Mouse (Mus musculus) left cerebral cortex, adult 2 months (tissue): ENCODE data around the gene Stx8. TPM values are rescaled to one million over a fixed set of nuclear protein-coding genes. Genes with fewer than 3 reads are reported as not detected.

ENCODE experiments used
- DNase-seq, 2 experiments: peaks; one replicate each; pipeline ENCODE4 v3.0.0; 2021 to 2022; ENCODE audit warnings: low spot score in 2 of 2, mixed read lengths in 1 of 2; ENCODE audit errors: extremely low spot score in 1 of 2
- H3K27ac ChIP-seq: fragments of 200-600 bp; 2 replicates; pipeline ENCODE4 v1.8.1; 2022
- H3K4me3 ChIP-seq: fragments of 200-600 bp; 2 replicates; pipeline ENCODE4 v1.8.1; 2022
- CTCF ChIP-seq: fragments of 200-600 bp; IDR thresholded peaks from 2 replicates; pipeline ENCODE4 v1.8.1; 2022; ENCODE audit warnings: antibody characterized with exemption, mild to moderate bottlenecking, moderate library complexity
- intact Hi-C: fragments of 180-260 bp; cut with DNase I; formaldehyde crosslinking; loops from one replicate; pipeline ENCODE4 v1.15.1; 2025
- total RNA-seq, 2 experiments: library from RNA; stranded (reverse); gene quantifications; 2 replicates each; pipeline ENCODE4 v1.2.3; 2021

Stx8 gene
- total RNA-seq, 2 experiments from 2014 or later, result 36.4 to 42.7 TPM

- DNase-seq, result no peak
- no peak for TF ChIP-seq CTCF
- H3K4me3 ChIP-seq, result no peak overlapping the region
- H3K27ac ChIP-seq, result no peak overlapping the region
- intact Hi-C loops, result loop anchor here (2.0 kb wide), 1 partner anchor 195 kb away; no protein-coding TSS in a partner anchor
Measured at GRCm38 (mm10) chr11:68213896-68214295, 247.9 kb downstream of the Stx8 start.

DNA sequence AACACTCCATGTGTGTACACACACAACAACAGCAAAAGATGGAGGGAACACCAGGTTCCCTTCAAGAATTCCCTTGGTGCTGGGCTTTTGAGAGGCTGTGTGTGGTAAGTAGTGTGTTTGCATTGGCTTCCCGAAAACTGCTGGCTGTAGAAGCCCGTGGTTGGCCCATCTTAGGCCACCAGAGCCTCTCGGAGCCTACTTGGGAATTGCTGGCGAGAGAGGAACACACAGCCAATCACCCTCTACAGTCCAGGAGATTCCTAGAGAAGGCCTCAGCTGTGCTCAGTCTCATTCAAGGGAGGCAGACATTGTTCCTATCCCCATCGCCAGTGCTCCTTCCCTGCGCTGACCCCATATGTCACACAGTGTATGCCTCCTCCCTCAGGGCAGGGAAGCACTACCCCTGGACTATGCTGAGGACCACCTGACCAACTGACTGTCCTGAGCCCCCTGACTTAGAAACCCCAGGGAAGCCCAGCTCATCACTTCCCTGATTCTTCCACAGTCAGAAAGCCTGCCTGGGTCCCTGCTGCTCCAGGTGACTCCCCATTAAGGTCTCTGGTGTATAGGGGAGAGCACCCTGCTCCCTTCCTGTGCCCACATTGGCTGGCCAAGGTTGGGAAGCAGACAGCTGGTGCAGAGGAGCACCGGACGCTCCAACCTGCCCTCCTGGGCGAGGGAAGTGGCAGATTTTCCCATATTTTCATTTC, 248.7 kb downstream of the Stx8 start:
- DNase-seq, result no peak
- no peak overlapping the region for H3K4me3 ChIP-seq
- no peak for TF ChIP-seq CTCF
- no peak overlapping the region for H3K27ac ChIP-seq
- intact Hi-C loops, result no loop called here

DNA sequence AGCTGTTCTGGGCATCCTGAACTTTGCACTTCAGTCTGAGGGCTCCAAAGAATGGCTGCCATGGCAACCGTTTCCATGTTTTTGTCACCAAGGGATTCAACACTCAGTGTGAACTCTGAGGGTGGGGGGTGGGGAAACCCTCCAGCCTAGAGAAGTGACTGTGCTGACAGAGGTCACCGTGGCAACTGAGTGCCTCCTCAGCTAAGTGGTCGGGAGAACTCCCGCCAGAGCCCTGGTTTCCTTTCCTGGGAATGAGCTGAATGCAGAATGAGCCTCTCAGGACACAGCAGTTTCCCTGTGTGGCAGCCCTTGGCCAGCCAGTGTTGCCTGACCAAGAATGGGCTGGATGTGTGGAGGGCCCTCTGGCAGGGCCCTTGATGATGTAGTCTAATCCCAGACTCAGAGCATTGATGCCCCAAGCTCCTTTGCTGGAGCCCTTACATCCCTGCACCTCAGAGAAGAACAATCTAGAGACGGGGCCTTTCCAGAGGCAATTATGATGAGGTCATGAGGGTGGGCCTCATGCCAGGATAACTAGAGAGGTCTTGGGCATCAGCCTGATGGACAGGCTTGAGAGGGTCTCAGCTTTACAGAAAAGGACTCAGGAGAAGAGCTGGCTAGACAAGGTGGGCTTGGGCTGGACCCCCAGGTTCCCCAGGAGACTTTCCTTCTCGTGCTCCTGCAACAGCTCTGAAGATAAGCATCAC, 249.4 kb downstream of the Stx8 start:
- Histone ChIP-seq H3K4me3 (no peak overlapping the region), H3K27ac (no peak overlapping the region)
- DNase-seq, result no peak
- no peak for TF ChIP-seq CTCF
- intact Hi-C loops, result no loop called here

DNA sequence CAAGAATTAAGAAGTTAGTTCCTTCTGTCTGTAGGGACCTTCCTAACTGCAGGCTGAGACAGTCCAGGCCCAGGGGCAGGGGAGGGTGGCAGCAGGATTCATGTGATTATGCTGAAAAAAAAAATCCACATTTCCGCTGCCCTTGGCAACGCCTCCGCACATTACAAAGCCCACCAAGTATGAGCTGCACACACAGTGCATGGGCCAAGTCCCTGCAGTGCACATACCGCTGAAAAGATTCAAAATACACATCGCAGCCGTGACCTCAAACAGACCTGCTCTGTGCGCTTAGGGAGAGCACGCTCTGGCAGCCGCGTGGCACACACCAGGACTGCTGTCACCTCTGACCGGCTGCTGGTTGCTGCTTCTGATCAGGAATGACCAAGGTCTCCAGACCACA, 250.0 kb downstream of the Stx8 start:
- Histone ChIP-seq H3K27ac (no peak overlapping the region), H3K4me3 (no peak overlapping the region)
- no peak for TF ChIP-seq CTCF
- intact Hi-C loops, result no loop called here
- DNase-seq, result no peak

- H3K4me3 ChIP-seq, result no peak overlapping the region
- intact Hi-C loops, result no loop called here
- no peak for TF ChIP-seq CTCF
- H3K27ac ChIP-seq, result no peak overlapping the region
- no peak for DNase-seq
Measured at GRCm38 (mm10) chr11:68220733-68221132, 254.7 kb downstream of the Stx8 start.

DNA sequence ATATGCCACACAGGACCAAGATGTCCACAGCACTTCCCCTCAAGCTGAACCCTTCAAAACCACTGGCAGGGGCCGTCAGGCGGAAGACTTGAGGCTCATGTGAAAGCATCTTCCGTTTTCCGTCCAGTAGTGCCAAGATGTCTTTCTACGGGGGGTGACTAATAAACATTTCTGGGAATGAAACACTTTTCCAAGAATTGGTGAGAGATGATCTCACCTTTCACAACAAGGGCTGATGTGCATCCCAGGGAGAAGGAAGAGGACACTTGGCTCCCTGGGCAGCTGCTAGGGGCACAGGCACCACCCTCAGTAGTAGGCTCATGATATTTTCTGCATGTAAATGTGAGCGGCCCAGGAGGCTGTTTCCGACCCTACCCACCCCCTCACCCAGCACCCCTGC, 256.2 kb downstream of the Stx8 start:
- H3K4me3 ChIP-seq, result no peak overlapping the region
- no peak for DNase-seq
- intact Hi-C loops, result no loop called here
- no peak overlapping the region for H3K27ac ChIP-seq
- TF ChIP-seq CTCF, result no peak

DNA sequence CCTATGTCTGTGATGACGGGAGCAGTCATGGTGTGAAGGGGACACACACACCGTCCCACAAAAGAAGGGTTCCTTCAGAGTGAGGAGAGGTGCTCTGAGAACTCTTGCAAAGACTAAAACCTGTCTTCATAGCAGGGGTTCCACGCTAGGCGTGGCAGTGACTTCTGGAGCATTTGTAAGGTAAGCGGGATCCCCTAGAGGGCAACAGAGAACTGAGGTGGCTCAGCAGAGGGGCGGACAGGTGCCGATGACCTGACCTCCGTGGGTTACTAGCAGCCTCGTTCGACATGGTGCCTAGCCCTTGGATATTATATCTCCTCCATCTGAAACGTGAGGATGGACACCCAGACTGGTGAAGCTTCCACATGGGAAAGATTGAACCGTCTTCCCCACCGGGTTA, 257.1 kb downstream of the Stx8 start:
- H3K4me3 ChIP-seq, result no peak overlapping the region
- H3K27ac ChIP-seq, result no peak overlapping the region
- TF ChIP-seq CTCF, result no peak
- intact Hi-C loops, result no loop called here
- no peak for DNase-seq

GRCm38 (mm10) chr11:68226654-68227057, 260.7 kb downstream of the Stx8 start:
- intact Hi-C loops, result no loop called here
- Histone ChIP-seq H3K4me3 (no peak overlapping the region), H3K27ac (no peak overlapping the region)
- no peak for DNase-seq
- TF ChIP-seq CTCF, result no peak

DNA sequence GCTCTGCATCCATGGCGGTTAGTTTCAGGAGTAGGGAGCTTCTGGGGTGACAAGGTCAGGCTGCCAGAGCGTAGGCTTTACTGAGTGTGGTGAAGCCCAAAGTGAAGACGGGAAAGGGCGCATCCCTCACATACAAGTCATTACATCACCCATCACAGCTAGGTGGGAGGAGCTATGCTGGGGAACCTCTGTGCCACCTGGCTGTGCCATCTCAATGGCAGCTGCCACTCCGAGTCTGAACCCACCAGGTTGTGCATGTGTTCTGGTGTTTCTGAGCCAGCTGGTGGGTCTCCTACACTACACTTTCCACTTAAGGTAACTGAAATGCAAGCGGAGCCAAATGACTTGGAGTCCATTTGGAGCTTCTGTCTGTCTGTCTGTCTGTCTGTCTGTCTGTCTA, 261.8 kb downstream of the Stx8 start:
- DNase-seq, result no peak
- no peak for TF ChIP-seq CTCF
- no peak overlapping the region for H3K4me3 ChIP-seq
- no peak overlapping the region for H3K27ac ChIP-seq
- intact Hi-C loops, result no loop called here

GRCm38 (mm10) chr11:68228941-68229665, 263.1 kb downstream of the Stx8 start:
- Histone ChIP-seq H3K4me3 (no peak overlapping the region), H3K27ac (no peak overlapping the region)
- TF ChIP-seq CTCF, result no peak
- DNase-seq, result no peak
- intact Hi-C loops, result no loop called here

- TF ChIP-seq CTCF, result no peak
- Histone ChIP-seq H3K4me3 (no peak overlapping the region), H3K27ac (no peak overlapping the region)
- intact Hi-C loops, result no loop called here
- DNase-seq, result no peak
Measured at GRCm38 (mm10) chr11:68231558-68231957, 265.6 kb downstream of the Stx8 start.

GRCm38 (mm10) chr11:68233469-68233965, 267.5 kb downstream of the Stx8 start:
- no peak for DNase-seq
- intact Hi-C loops, result no loop called here
- TF ChIP-seq CTCF, result no peak
- Histone ChIP-seq H3K4me3 (no peak overlapping the region), H3K27ac (no peak overlapping the region)
